Mouse (Mus musculus) heart, postnatal 0 days (tissue): ENCODE measurements around the gene Tgm3.

Experiments
- CTCF ChIP-seq: IDR thresholded peaks from 2 replicates; pipeline ENCODE4 v1.5.1; 2016; ENCODE audit warnings: antibody characterized with exemption, control low read depth, low read depth
- EP300 ChIP-seq: IDR thresholded peaks from 2 replicates; pipeline ENCODE4 v1.6.1; 2016; ENCODE audit warnings: antibody characterized with exemption, low read depth

- TF ChIP-seq CTCF (no peak), EP300 (no peak)
These were observed 36.6 kb downstream of the Tgm3 start for GRCm38 (mm10) chr2:130048792-130049191.
